Mouse (Mus musculus): Measurements from ENCODE around the gene Nectin1. TPM values are rescaled to one million over a fixed set of nuclear protein-coding genes. Genes with fewer than 3 reads are reported as not detected.
A peak's percentile ranks its signal among the peaks of the same experiment; 100 is the strongest.

The Nectin1 gene
- polyA plus RNA-seq, 1 experiment from 2014 or later: 13.6 TPM

DNA sequence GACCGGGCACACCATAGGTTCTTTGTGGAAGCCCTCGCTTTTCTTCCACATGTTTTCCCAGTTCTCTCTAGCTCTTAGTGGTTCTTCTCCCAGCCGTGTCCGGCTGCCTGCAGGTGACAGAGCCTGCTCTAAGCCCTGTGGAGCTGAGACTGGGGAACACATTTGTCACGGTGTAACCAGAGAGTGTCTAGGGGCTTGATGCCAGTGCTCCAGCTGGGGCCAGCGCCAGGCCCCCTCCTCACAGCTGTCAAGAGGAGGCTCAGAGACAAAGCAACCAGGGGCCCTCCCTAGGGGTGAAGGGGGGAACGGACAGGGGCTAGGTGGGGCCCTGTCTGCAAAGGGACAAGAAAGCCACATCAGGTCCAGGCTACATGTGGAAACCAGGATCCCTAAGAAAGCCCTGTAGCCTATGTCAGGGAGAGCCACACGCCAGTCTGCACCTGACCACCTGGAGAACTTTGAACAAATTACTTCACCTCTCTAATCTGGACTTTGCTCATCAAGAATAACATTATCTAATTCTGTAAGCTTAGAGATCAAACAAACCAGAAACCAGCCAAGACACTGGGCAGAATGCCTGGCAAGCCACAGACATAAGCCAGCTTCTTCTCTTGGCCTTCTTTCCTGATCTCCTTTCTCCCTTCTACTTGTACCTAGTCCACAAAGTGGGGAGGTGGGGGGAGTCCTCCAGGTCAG, 82.9 kb downstream of the Nectin1 start:
- H3K27me3 ChIP-seq: no peaks in the 10 kb centered on the region
- H3K9me3 ChIP-seq: no peaks in the 10 kb centered on the region
- H3K9ac ChIP-seq: no peak overlapping the region
- H3K36me3 ChIP-seq: no peaks in the 10 kb centered on the region
- no peak overlapping the region for H3K27ac ChIP-seq
- WGBS: 34% methylated on average over 8 of the region's 8 CpGs
- H3K4me1 ChIP-seq (replicated peaks): peaks cover 32% of the 10 kb centered on the region
- H3K4me2 ChIP-seq: no peak overlapping the region
- no peak for ATAC-seq (ENCODE audit: low FRiP score)
- H3K4me3 ChIP-seq: no peak overlapping the region

DNA sequence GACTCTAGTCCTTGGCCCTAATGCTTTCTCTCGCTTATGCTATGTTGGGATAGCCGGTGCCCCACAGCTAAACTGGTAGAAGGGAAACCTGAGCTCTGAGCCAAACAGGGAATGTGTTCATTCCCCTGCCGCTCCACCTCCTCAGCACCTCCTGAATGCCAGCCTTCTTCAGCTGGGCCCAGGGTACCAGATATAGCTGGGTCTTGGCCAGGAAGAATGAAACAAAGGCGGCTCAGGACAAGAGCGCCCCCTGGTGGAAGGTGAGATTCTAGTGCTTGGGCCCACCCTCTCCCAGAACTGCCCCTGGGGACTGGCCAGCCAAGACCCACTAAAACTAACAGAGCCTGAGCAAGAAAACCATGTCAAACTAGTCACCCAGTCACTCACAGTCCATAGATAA, 83.8 kb downstream of the Nectin1 start:
- no peaks in the 10 kb centered on the region for H3K9me3 ChIP-seq
- H3K4me3 ChIP-seq: no peak overlapping the region
- H3K36me3 ChIP-seq: no peaks in the 10 kb centered on the region
- H3K4me1 ChIP-seq (replicated peaks): peaks cover 32% of the 10 kb centered on the region
- no peak overlapping the region for H3K9ac ChIP-seq
- ATAC-seq (ENCODE audit: low FRiP score): no peak
- WGBS: 52% methylated on average over 5 of the region's 5 CpGs
- H3K4me2 ChIP-seq: no peak overlapping the region
- no peak overlapping the region for H3K27ac ChIP-seq
- H3K27me3 ChIP-seq: no peaks in the 10 kb centered on the region

DNA sequence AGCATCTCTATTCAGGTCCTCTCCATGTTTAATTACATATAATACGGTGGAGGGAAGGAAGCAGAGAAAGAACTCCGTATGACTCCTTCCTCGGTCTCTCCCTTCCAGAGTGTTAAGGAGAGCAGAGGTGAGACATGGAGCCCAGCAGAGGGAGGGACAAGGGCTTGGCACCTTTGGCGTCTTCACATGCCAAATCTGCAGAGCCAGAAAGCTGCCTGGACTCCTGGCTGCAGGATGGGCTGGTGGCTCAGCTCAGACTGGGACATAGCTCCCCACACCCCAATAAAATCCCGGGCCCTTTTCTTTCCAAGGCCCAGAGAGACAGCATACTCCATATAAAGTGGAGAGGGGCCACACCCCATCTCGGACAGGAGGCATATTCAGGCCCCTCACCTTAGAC, 85.2 kb downstream of the Nectin1 start:
- H3K4me3 ChIP-seq: no peak overlapping the region
- H3K9ac ChIP-seq: no peak overlapping the region
- H3K9me3 ChIP-seq: no peaks in the 10 kb centered on the region
- 73% methylated on average over 6 of the region's 6 CpGs for WGBS
- no peak for ATAC-seq (ENCODE audit: low FRiP score)
- H3K27ac ChIP-seq: no peak overlapping the region
- no peaks in the 10 kb centered on the region for H3K27me3 ChIP-seq
- H3K4me1 ChIP-seq (replicated peaks): peaks cover 42% of the 10 kb centered on the region
- no peak overlapping the region for H3K4me2 ChIP-seq
- H3K36me3 ChIP-seq: no peaks in the 10 kb centered on the region

DNA sequence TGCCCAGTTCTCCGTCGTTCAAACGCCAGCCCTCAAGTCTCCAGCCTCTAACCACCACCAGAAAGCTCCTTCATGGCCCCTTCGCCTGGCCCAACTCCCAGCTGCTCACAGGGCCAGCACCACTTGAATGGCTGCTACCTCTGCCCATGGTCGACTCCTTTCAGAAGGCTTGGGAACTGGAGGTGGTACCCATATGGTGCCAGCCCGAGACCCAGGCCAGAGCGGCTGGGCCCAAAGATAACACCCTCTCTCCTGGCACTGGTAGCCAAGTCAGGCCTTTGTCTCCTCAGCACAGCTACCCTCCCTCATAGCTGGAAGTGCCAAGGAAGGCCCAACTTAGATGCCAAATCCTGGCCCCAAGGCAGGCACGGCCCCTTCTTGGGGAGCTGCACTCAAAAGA, 89.4 kb downstream of the Nectin1 start:
- peaks cover 29% of the 10 kb centered on the region for H3K4me1 ChIP-seq (replicated peaks)
- H3K4me2 ChIP-seq: no peak overlapping the region
- no peaks in the 10 kb centered on the region for H3K27me3 ChIP-seq
- WGBS: 87% methylated on average over 8 of the region's 8 CpGs
- H3K9me3 ChIP-seq: no peaks in the 10 kb centered on the region
- no peak overlapping the region for H3K4me3 ChIP-seq
- H3K9ac ChIP-seq: no peak overlapping the region
- H3K27ac ChIP-seq: no peak overlapping the region
- ATAC-seq (ENCODE audit: low FRiP score): no peak
- no peaks in the 10 kb centered on the region for H3K36me3 ChIP-seq

DNA sequence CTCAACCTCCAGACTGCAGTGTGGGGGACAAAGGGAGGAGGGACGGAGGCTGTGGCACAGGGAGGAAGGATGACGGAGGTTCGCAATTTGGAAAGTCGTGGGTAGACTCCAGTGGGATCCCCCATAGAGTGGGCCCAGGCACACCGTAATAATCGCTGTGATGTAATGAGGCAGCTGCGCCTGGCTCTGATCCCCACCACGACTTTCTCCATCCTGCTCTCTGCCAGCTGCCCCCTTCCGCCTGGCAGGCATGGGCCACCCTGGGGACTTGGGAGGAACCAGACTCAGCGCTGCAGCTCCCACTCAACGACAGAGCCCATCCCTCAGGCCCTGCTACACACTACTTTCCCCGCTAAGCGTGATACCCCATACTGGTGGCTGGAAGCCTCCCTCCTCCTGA, 90.5 kb downstream of the Nectin1 start:
- no peak overlapping the region for H3K9ac ChIP-seq
- peaks cover 18% of the 10 kb centered on the region for H3K4me1 ChIP-seq (replicated peaks)
- H3K36me3 ChIP-seq: no peaks in the 10 kb centered on the region
- H3K4me3 ChIP-seq: no peak overlapping the region
- H3K27ac ChIP-seq: peak overlapping the region; percentile 64
- ATAC-seq (ENCODE audit: low FRiP score): peak; percentile 77
- no peaks in the 10 kb centered on the region for H3K27me3 ChIP-seq
- no peaks in the 10 kb centered on the region for H3K9me3 ChIP-seq
- 37% methylated on average over 13 of the region's 13 CpGs for WGBS
- H3K4me2 ChIP-seq: no peak overlapping the region

DNA sequence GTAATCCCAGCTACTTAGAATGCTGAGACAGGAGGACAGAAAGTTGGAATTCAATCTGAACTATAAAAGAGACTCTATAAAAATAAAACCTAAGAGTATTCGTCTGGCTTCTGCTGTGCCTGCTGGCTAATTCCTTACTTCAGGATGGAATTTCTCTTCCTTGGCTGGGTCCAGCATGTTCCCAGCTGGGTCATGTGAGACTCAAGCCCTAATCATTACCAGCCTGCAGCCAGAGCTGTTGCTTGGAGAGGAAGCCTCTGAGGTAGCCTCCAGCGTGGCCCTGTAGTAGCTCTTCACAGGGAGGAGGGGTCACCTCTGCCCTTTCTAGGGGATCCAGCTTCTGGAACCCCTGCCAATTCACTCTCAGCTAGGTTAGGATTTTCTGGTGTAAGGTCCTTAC, 94.8 kb downstream of the Nectin1 start:
- Histone ChIP-seq H3K27me3 (no peaks in the 10 kb centered on the region), H3K36me3 (no peaks in the 10 kb centered on the region), H3K9ac (no peak overlapping the region), H3K4me1 (replicated peaks) (peaks cover 29% of the 10 kb centered on the region), H3K27ac (no peak overlapping the region), H3K4me2 (no peak overlapping the region), H3K4me3 (no peak overlapping the region), H3K9me3 (no peaks in the 10 kb centered on the region)
- no peak for ATAC-seq (ENCODE audit: low FRiP score)
- WGBS: 81% methylated on average over 2 of the region's 2 CpGs

DNA sequence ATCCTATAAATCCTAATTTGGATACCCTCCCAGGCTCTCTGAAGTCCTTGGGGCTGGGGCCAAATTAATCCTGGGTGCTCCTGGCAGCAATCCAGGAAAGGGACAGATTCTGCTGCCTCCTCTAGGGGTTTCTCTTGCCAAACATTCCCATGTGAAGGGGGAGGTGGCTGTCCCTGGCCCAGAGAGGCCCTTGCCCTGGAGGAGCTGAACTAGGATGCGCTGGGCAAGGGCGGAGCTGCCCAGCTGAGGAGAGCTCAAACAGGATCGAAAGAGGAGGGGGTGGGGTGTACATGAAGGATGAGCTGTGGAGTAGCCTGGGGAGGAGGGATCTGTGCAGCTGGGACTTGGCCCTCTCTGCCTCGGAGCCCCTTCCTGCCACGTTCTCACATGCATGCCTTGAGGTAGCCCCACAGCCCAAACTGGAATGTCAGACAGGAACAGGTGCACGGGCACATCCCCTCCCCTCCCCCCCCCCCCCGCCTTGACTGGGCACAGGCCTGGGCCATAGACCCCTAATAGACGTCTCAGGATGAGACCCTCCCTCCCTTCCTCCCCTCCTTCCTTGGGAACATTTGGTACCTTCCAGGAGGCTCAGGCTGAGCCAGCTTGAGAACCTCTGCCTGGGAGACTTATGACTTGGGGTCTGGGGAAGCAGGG, 99.3 kb downstream of the Nectin1 start:
- Histone ChIP-seq H3K27me3 (peaks cover 18% of the 10 kb centered on the region), H3K36me3 (no peaks in the 10 kb centered on the region), H3K9me3 (no peaks in the 10 kb centered on the region), H3K4me1 (replicated peaks) (peaks cover 35% of the 10 kb centered on the region), H3K27ac (no peak overlapping the region), H3K4me2 (no peak overlapping the region), H3K9ac (no peak overlapping the region), H3K4me3 (no peak overlapping the region)
- peak; percentile 73 for ATAC-seq (ENCODE audit: low FRiP score)
- WGBS: 4% methylated on average over 6 of the region's 8 CpGs

DNA sequence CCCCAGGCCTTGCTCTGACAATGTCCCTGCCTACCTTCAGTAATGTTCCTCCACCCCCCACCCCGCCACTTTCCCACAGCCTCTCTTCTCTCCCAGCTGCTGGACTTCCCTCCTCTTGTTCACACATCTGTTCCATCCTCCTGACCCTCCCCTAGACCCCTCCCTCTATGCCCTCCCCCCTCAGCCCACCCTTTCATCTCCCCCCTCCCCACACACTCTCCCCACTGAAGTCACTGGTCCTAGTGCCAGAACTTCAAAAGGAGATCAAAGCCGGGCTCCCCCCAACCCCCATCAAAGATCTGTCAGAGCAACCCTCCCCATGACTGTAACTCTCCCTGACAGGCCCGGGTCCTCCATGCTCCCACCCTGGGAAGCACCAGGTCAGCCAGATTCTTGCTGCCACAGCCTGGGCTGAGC, 99.9 kb downstream of the Nectin1 start:
- peaks cover 35% of the 10 kb centered on the region for H3K4me1 ChIP-seq (replicated peaks)
- no peak overlapping the region for H3K4me3 ChIP-seq
- WGBS: 9% methylated on average over 3 of the region's 3 CpGs
- no peak for ATAC-seq (ENCODE audit: low FRiP score)
- no peaks in the 10 kb centered on the region for H3K9me3 ChIP-seq
- no peak overlapping the region for H3K4me2 ChIP-seq
- H3K9ac ChIP-seq: no peak overlapping the region
- no peaks in the 10 kb centered on the region for H3K36me3 ChIP-seq
- peaks cover 18% of the 10 kb centered on the region for H3K27me3 ChIP-seq
- H3K27ac ChIP-seq: no peak overlapping the region

DNA sequence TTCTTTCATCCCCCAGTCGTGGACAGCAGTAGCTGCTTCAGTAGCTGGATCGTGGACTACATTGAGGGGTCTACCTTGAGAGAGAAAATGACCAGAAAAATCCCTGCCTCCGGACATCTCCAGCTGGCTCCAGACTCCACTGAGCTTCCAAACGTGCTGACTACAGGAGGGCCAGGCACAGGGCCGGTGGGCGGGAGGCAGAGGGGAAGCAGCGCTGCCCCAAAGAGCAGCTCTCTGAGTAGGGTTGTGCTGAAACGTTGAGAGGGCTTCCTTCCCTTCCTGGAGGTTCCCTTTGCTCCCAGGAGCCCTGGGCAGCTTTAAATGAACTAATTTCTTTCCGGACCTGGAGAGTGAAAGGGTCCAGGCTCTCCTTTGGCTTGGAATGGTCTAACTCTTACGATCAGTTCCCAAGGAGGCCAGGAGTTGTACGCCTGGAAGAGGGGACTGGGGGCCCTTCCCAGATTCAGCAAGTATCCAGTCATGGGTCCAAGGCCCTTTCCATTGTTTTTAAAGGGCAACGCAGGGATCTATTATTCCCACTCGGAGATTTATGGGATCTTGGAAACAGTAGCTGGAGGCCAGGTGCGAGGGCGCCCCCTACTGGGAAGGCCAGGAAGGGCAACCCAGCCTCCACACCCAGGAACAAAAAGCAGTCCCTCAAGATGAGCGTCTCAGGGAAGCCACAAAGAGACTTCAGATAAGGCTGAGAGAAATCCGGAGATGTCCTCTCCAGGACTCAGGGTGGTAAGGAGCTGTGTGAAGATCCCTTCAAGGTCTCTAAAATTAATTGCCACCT, 102.1 kb downstream of the Nectin1 start:
- H3K27me3 ChIP-seq: peaks cover 18% of the 10 kb centered on the region
- no peak overlapping the region for H3K9ac ChIP-seq
- no peak overlapping the region for H3K4me2 ChIP-seq
- no peak overlapping the region for H3K4me3 ChIP-seq
- H3K36me3 ChIP-seq: no peaks in the 10 kb centered on the region
- 6% methylated on average over 17 of the region's 17 CpGs for WGBS
- H3K4me1 ChIP-seq (replicated peaks): peaks cover 29% of the 10 kb centered on the region
- H3K27ac ChIP-seq: no peak overlapping the region
- no peak for ATAC-seq (ENCODE audit: low FRiP score)
- H3K9me3 ChIP-seq: no peaks in the 10 kb centered on the region

DNA sequence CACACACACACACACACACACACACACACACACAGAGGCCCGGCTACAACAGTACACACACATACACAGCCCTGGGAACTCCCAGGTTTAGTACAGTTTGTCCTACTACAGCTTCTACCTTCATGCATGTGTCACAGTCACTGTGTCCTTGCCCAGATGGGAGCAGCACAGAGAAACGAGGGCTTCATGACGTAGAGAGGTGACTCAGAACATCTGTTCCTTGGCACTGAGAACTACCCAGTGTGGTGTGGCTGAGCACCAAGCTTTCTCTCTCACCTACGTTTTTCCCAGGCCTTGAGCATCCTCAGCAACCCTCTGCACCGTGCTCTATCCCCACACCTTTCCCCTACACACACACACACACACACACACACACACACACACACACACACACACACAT, 104.1 kb downstream of the Nectin1 start:
- Histone ChIP-seq H3K27me3 (peaks cover 20% of the 10 kb centered on the region), H3K9ac (no peak overlapping the region), H3K4me3 (no peak overlapping the region), H3K4me2 (no peak overlapping the region), H3K36me3 (no peaks in the 10 kb centered on the region), H3K27ac (no peak overlapping the region), H3K9me3 (no peaks in the 10 kb centered on the region), H3K4me1 (replicated peaks) (peaks cover 25% of the 10 kb centered on the region)
- no peak for ATAC-seq (ENCODE audit: low FRiP score)
- 58% methylated on average over 5 of the region's 5 CpGs for WGBS

DNA sequence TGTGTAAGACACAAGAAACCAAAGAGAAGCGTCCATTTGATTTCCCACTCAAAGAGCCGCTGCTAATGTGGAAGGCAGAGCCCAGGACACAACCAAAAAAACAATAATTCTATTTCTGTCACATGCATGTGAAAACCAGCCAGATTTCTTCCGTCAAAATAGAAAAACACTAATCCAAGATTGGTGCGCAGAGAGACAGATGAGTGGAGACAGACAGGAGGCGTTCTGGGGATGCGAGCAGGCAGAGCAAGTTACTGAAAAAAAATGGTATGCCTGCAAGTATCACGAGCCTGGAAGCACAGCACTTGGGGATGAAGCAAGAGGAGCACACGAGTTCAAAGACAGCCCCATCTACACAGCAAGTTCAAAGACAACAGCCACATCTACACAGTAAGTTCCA, 106.5 kb downstream of the Nectin1 start:
- ATAC-seq (ENCODE audit: low FRiP score): no peak
- Histone ChIP-seq H3K4me1 (replicated peaks) (peaks cover 10% of the 10 kb centered on the region), H3K9me3 (no peaks in the 10 kb centered on the region), H3K27ac (no peak overlapping the region), H3K27me3 (peaks cover 21% of the 10 kb centered on the region), H3K9ac (no peak overlapping the region), H3K4me2 (no peak overlapping the region), H3K36me3 (no peaks in the 10 kb centered on the region), H3K4me3 (no peak overlapping the region)
- WGBS: 79% methylated on average over 8 of the region's 8 CpGs

DNA sequence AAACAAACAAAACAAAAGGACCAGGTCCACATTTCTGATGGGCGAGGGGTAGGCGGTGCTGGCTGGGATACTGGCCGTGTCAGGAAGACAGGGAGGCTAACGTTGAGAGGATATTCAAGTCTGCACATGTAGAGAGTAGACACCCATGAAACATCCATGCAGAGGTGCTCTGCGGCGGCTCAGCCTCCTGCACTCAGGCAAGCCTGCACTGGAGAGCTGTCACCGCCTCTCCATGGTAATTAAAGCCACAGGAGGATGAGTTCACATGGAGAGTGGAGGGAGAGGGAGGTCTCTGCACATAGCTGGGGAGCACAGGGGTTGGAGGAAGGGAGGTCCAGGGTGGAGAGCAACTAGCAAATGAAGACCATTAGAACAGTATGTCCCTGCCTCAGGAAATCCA, 107.4 kb downstream of the Nectin1 start:
- ATAC-seq (ENCODE audit: low FRiP score): no peak
- WGBS: 69% methylated on average over 7 of the region's 7 CpGs

More for the DNA sequence above, 107.4 kb downstream of the Nectin1 start:
- H3K27ac ChIP-seq: no peak overlapping the region
- no peaks in the 10 kb centered on the region for H3K36me3 ChIP-seq
- peaks cover 14% of the 10 kb centered on the region; the same call in 1 of the 2 replicates for H3K27me3 ChIP-seq
- H3K4me2 ChIP-seq: no peak overlapping the region
- H3K9me3 ChIP-seq: no peaks in the 10 kb centered on the region
- no peak overlapping the region for H3K9ac ChIP-seq
- peaks cover 3% of the 10 kb centered on the region; the same call in 1 of the 2 replicates for H3K4me1 ChIP-seq (replicated peaks)
- H3K4me3 ChIP-seq: no peak overlapping the region
